Mouse (Mus musculus) embryonic facial prominence, embryonic 14.5 days (tissue): ENCODE results near the gene C5ar1. TPM values are rescaled to one million over a fixed set of nuclear protein-coding genes. Genes with fewer than 3 reads are reported as not detected.
A peak's percentile ranks its signal among the peaks of the same experiment; 100 is the strongest.

Experiments used
- ATAC-seq: fragments of 200-750 bp; cut with Nextera tagmentation; 2 replicates; pipeline ENCODE4 v1.8.0; 2017; ENCODE audit warnings: low read depth, moderate number of reproducible peaks, moderate TSS enrichment
- DNase-seq: peaks from one replicate; pipeline ENCODE4 v3.0.0-alpha.2; 2015; ENCODE audit warnings: low spot score
- H3K27ac ChIP-seq: fragments of 300-500 bp; sonication (generic); replicated peaks from 2 replicates; pipeline ENCODE4 v1.5.1; 2014; ENCODE audit warnings: low read depth, mild to moderate bottlenecking, low read length, moderate library complexity
- H3K27me3 ChIP-seq: fragments of 300-500 bp; sonication (generic); replicated peaks from 2 replicates; pipeline ENCODE4 v1.6.1; 2014; ENCODE audit warnings: low read length; ENCODE audit not compliant: control insufficient read depth, insufficient read depth
- H3K36me3 ChIP-seq: fragments of 300-500 bp; sonication (generic); 2 replicates; pipeline ENCODE4 v1.6.1; 2014; ENCODE audit warnings: low read length, mixed read lengths; ENCODE audit not compliant: control insufficient read depth, insufficient read depth
- H3K4me1 ChIP-seq: fragments of 300-500 bp; sonication (generic); 2 replicates; pipeline ENCODE4 v1.6.1; 2014; ENCODE audit warnings: antibody characterized with exemption, low read length; ENCODE audit not compliant: control insufficient read depth, insufficient read depth
- H3K4me2 ChIP-seq: fragments of 300-500 bp; sonication (generic); 2 replicates; pipeline ENCODE4 v1.6.1; 2014; ENCODE audit warnings: low read depth, mild to moderate bottlenecking, low read length, moderate library complexity, mixed read lengths
- H3K4me3 ChIP-seq: fragments of 300-500 bp; sonication (generic); 2 replicates; pipeline ENCODE4 v1.5.1; 2014; ENCODE audit warnings: low read depth, mild to moderate bottlenecking, low read length
- H3K9ac ChIP-seq: fragments of 300-500 bp; sonication (generic); 2 replicates; pipeline ENCODE4 v1.6.1; 2014; ENCODE audit warnings: low read depth, mild to moderate bottlenecking, low read length, moderate library complexity, mixed read lengths
- H3K9me3 ChIP-seq: fragments of 300-500 bp; sonication (generic); 2 replicates; pipeline ENCODE4 v1.6.1; 2016; ENCODE audit warnings: low read length; ENCODE audit not compliant: control insufficient read depth
- WGBS: fragments of 180-500 bp; shearing (Covaris S2); extraction: QIAGEN DNeasy Blood & Tissue Kit; methylation state at CpG from one replicate; pipeline ENCODE4 v1.1.7; 2014; 5-methylcytosine and 5-hydroxymethylcytosine counted together
- polyA plus RNA-seq: library from polyadenylated mRNA; unstranded; fragments of >200 nt; fragmentation: Nextera tagmentation; extraction: Ambion mirVana; gene quantifications from 2 replicates; pipeline ENCODE4 v1.2.1, GENCODE M21; 2014

Gene C5ar1
- polyA plus RNA-seq, 1 experiment from 2014 or later, result 4.1 TPM

DNA sequence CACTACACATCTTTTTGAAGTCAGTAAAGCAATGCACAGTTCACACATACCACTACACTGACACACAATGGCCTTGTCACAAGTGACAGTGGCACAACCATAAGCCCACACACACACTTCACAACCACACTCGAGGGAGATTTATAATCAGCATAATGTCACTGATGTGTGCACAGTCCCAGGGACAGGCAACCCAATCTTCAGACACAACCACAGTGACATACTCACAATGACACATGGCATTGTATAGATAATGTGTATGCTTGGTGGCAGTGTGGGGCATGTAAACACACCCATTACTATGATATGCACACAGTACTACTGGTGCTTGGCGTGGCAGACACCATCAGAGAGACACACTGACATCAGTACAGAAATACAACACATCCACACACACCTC, 36.8 kb upstream of the C5ar1 start:
- DNase-seq (no peak), ATAC-seq (no peak)
- 0 out of 2 replicates have a peak, but pooled peaks cover 13% of the 10 kb centered on the region for H3K4me1 ChIP-seq
- H3K4me3 ChIP-seq, result no peak overlapping the region
- H3K9ac ChIP-seq, result no peak overlapping the region
- H3K27ac ChIP-seq, result no peak overlapping the region; the same call in 1 of the 2 replicates
- 39% methylated on average over 2 of the region's 2 CpGs for WGBS
- no peaks in the 10 kb centered on the region for H3K9me3 ChIP-seq
- peak overlapping the region; percentile 85 for H3K4me2 ChIP-seq
- H3K27me3 ChIP-seq, result no peaks in the 10 kb centered on the region
- no peaks in the 10 kb centered on the region for H3K36me3 ChIP-seq

DNA sequence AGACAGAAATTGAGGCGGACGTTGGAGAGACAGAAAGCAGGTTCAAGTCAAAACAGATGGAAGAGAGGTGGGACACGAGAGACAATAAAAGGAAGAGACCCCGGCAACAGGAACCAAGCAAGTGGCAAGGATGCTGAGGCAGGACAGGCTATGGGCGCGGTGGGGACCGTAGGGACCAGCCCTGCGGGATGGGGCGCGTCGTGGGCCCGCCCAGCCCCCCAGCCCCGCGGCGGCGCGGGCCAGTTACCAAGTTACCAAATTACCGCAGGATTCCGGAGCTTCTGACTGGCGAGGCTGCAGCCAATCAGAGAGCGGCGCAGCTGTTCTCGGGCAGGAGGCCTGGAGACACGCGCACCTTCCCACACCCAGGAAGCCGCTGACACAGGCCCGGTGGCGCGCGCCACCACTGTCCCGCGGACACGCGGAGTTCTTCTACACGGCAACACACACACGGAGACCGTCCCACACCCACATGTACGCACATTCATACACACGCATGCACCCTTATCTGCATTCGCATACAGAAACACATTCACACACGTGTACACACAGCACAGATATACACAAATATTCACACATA, 36.1 kb upstream of the C5ar1 start:
- 1% methylated on average over 28 of the region's 41 CpGs for WGBS
- Histone ChIP-seq H3K27me3 (no peaks in the 10 kb centered on the region), H3K4me3 (peak overlapping the region; percentile 49), H3K4me1 (0 out of 2 replicates have a peak, but pooled peaks cover 13% of the 10 kb centered on the region), H3K4me2 (peak overlapping the region; percentile 85), H3K27ac (peak overlapping the region; percentile 93), H3K9ac (peak overlapping the region; percentile 57), H3K36me3 (no peaks in the 10 kb centered on the region), H3K9me3 (no peaks in the 10 kb centered on the region)
- ATAC-seq (peak; percentile 58), DNase-seq (peak; percentile 91)

DNA sequence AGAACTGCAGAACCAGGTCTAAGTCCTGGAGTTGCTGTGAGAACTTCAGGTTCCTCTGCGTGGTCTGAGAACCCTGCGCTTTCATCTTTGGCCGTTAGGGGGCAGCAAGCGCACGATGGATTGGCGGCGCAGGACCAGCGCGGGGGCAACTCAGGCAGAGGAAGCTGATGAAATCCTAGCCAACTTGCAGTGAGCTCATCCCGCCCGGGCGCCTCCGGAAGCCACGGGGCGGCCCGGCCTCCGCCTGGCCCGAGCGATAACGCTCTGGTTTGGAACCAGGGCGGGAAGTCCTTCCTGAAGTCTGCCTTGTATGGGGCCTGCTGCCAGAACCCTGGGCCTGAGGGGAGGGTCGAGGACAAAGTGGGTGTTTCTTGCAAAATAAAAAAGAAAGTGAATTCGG, 35.5 kb upstream of the C5ar1 start:
- no peaks in the 10 kb centered on the region for H3K9me3 ChIP-seq
- peak overlapping the region; percentile 85 for H3K4me2 ChIP-seq
- no peaks in the 10 kb centered on the region for H3K27me3 ChIP-seq
- peak overlapping the region; percentile 49 for H3K4me3 ChIP-seq
- peak overlapping the region; percentile 57 for H3K9ac ChIP-seq
- WGBS, result under 1% methylated on average over 23 of the region's 23 CpGs
- no peaks in the 10 kb centered on the region for H3K36me3 ChIP-seq
- peak overlapping the region; percentile 93 for H3K27ac ChIP-seq
- DNase-seq (peak; percentile 95), ATAC-seq (peak; percentile 89)
- H3K4me1 ChIP-seq, result 0 out of 2 replicates have a peak, but pooled peaks cover 10% of the 10 kb centered on the region

DNA sequence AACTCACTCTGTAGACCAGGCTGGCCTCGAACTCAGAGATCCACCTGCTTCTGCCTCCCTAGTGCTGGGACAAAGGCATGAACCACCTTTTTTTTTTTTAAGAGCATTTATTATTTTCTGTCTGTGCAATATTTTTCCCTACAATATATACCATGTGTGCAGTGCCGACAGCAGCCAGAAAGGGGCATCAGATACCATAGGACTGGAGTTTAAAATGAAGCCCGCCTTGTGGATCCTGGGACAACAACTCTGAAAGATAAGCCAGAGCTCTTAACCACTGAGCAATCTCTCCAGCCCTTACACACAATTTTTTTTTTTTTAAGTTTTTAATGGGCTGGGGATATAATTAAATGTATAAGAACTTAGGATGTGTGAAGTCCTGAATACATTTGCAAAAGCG, 35.0 kb upstream of the C5ar1 start:
- no peaks in the 10 kb centered on the region for H3K9me3 ChIP-seq
- WGBS, result 26% methylated on average over 4 of the region's 4 CpGs
- H3K27ac ChIP-seq, result peak overlapping the region; percentile 93; the same call in 1 of the 2 replicates
- peak overlapping the region; percentile 49; the same call in 1 of the 2 replicates for H3K4me3 ChIP-seq
- ATAC-seq, result no peak; the same call in 1 of the 2 replicates
- peak; percentile 68 for DNase-seq
- H3K4me1 ChIP-seq, result 0 out of 2 replicates have a peak, but pooled peaks cover 10% of the 10 kb centered on the region
- H3K4me2 ChIP-seq, result peak overlapping the region; percentile 85
- H3K27me3 ChIP-seq, result no peaks in the 10 kb centered on the region
- H3K36me3 ChIP-seq, result no peaks in the 10 kb centered on the region
- peak overlapping the region; percentile 26; the same call in 1 of the 2 replicates for H3K9ac ChIP-seq

DNA sequence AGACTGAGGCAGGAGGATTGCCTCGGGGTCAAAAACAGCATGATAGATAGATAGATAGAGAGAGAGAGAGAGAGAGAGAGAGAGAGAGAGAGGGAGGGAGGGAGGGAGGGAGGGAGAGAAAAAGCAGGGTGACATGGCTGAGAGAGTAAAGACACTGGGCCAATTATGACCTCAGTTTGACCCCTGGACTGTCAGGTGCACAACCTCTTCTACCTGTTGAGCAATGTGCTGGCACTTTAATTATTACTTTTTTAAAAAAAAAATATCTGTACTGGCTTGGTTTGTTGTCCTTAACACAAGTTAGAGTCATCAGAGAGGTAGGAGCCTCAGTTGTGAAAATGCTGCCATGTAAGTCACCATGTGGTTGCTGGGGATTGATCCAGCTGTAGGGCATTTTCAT, 28.5 kb upstream of the C5ar1 start:
- Histone ChIP-seq H3K36me3 (peaks cover 14% of the 10 kb centered on the region), H3K27me3 (no peaks in the 10 kb centered on the region), H3K4me2 (no peak overlapping the region), H3K27ac (no peak overlapping the region), H3K9ac (no peak overlapping the region), H3K9me3 (no peaks in the 10 kb centered on the region), H3K4me3 (no peak overlapping the region), H3K4me1 (no peaks in the 10 kb centered on the region)
- DNase-seq, result no peak
- ATAC-seq, result no peak
- WGBS, result 68% methylated on average over 1 of the region's 1 CpGs

DNA sequence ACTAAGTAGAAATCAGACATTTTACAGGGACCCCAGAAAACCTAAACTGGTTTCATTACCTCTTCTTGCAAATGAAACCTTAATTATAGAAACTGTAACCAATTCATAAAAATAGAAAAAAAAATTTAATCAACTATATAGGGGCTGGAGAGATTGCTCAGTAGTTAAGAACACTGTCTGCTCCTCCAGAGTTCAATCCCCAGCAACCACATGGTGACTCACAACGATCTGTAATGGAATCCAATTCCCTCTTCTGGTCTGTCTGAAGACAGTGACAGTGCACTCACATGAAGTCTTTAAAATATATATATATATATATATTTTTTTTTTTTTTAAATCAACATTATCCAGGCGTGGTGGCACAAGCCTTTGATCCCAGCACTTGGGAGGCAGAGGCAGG, 27.7 kb upstream of the C5ar1 start:
- ATAC-seq (no peak), DNase-seq (no peak)
- WGBS, result 81% methylated on average over 2 of the region's 2 CpGs
- H3K4me3 ChIP-seq, result peak overlapping the region; percentile 62
- peak overlapping the region; percentile 73 for H3K4me2 ChIP-seq
- no peaks in the 10 kb centered on the region for H3K4me1 ChIP-seq
- H3K27ac ChIP-seq, result peak overlapping the region; percentile 98
- H3K36me3 ChIP-seq, result peaks cover 22% of the 10 kb centered on the region
- no peaks in the 10 kb centered on the region for H3K27me3 ChIP-seq
- H3K9me3 ChIP-seq, result no peaks in the 10 kb centered on the region
- peak overlapping the region; percentile 88 for H3K9ac ChIP-seq

DNA sequence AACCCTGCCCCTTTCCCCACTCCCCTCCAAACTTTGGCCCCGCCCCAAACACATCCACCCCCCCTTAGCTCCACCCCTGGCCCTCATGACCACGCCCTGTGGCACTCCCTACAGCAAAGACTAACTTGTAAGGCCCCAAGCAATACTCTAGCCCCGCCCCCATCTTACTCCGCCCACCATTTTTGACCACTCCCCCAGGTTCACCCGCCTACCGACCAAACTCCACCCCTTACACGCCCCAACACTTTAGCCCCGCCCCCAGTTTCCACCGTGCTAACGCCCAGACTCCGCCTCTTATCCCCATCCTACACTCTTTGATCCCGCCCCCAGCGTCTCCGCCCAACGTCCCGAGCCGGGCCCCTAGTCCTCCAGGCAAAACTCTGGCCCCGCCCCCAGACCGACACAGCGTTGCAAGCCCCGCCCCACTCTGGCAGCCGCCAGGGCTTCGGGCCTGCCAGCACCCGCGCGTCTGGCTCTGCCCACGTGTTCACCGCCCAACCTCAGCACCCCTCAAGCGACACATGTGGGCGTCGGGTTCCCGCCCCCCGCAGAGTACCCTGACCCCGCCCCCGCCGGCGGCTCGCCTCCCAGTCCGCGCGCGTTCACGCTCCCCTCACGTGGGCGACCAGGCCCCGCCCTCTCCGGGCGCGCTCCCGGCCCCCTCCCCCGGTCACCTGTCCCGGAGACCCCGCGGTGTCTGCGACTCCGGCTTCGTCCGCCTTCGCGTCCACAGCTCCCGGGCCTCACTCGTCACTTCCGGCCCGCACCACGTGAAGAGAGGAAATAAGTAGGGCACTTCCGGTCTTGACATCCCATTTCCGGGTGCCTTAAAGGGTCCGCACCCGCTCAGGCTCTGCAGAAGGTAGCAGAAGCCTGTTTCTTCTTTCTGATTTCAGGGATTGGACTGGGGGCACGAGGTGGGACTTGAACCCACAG, 27.0 kb upstream of the C5ar1 start, which contains the start of gene Ccdc9:
Ccdc9 (minus strand) TSS at position 770 of the 936 bp plus-strand sequence.
- peak; percentile 92 for ATAC-seq
- WGBS, result 1% methylated on average over 40 of the region's 70 CpGs
- Histone ChIP-seq H3K27ac (peak within 1 kb of the TSS; percentile 98), H3K9me3 (no peaks in the 10 kb centered on the region), H3K36me3 (peaks cover 29% of the 10 kb centered on the region), H3K4me1 (no peaks in the 10 kb centered on the region), H3K4me3 (peak within 1 kb of the TSS; percentile 62), H3K27me3 (no peaks in the 10 kb centered on the region), H3K9ac (peak within 1 kb of the TSS; percentile 88), H3K4me2 (peak within 1 kb of the TSS; percentile 73)
- DNase-seq, result peak; percentile 99

- peak overlapping the region; percentile 26; the same call in 1 of the 2 replicates for H3K9ac ChIP-seq
- no peaks in the 10 kb centered on the region for H3K4me1 ChIP-seq
- H3K36me3 ChIP-seq, result peaks cover 37% of the 10 kb centered on the region
- H3K27me3 ChIP-seq, result no peaks in the 10 kb centered on the region
- peak overlapping the region; percentile 73 for H3K4me2 ChIP-seq
- DNase-seq (peak; percentile 85), ATAC-seq (peak; percentile 51)
- H3K9me3 ChIP-seq, result no peaks in the 10 kb centered on the region
- H3K27ac ChIP-seq, result peak overlapping the region; percentile 98
- peak overlapping the region; percentile 62 for H3K4me3 ChIP-seq
- WGBS, result 3% methylated on average over 14 of the region's 14 CpGs
These were observed 26.2 kb upstream of the C5ar1 start for GRCm38 (mm10) chr7:16285450-16286025.
